Mouse (Mus musculus): ENCODE data around the gene Nfyb. TPM values are rescaled to one million over a fixed set of nuclear protein-coding genes. Genes with fewer than 3 reads are reported as not detected.

Gene Nfyb
- polyA plus RNA-seq, 1 experiment from 2014 or later: 44.5 TPM

- no peaks in the 10 kb centered on the region; the same call in 1 of the 2 replicates for H3K9me3 ChIP-seq (replicated peaks; ENCODE audit: control insufficient read depth, low read length, poor library complexity, severe bottlenecking)
- no peak overlapping the region for H3K9ac ChIP-seq (ENCODE audit: low read depth, low read length)
- no peaks in the 10 kb centered on the region for H3K4me1 ChIP-seq (ENCODE audit: control insufficient read depth, insufficient read depth, low read length)
- no peaks in the 10 kb centered on the region for H3K36me3 ChIP-seq (ENCODE audit: control insufficient read depth, insufficient read depth, low read length)
- no peak overlapping the region for H3K4me3 ChIP-seq (ENCODE audit: low read depth, low read length)
- H3K27ac ChIP-seq (ENCODE audit: low read length): no peak overlapping the region
- no peaks in the 10 kb centered on the region for H3K27me3 ChIP-seq (ENCODE audit: control insufficient read depth, insufficient read depth, low read depth, low read length)
- ATAC-seq: no peak
- no peak overlapping the region for H3K4me2 ChIP-seq (ENCODE audit: low read length)
- WGBS: 71% methylated on average over 5 of the region's 5 CpGs
These were observed 36.1 kb upstream of the Nfyb start for GRCm38 (mm10) chr10:82800094-82800493.

DNA sequence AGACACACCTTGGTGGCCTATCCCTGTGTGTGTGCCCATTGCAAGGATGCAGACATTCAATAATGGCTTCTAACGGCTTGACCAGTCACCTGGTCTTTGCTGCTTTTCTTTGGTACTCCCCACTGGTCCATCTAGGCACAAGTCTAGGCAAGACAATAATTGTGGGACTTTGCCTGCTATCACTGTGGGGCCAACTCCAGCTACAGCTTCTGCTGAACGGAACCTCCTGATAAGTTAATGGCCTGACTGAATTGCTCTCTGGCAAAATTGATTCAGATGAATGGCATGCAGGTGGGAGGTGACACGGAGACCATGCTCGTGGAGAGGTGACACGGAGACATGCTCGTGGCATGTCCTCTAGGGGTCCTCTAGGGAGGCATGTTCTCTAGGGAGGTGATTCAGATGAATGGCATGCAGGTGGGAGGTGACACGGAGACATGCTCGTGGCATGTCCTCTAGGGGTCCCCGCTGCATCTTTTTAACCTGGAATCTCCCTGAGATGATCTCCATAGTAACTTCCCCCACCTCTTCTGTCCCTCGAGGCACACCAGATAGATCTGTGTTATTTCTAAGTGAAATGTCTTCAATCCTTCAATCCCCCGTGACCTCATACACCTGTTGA, 34.5 kb upstream of the Nfyb start:
- no peak for ATAC-seq
- H3K4me3 ChIP-seq (ENCODE audit: low read depth, low read length): no peak overlapping the region
- H3K36me3 ChIP-seq (ENCODE audit: control insufficient read depth, insufficient read depth, low read length): no peaks in the 10 kb centered on the region
- no peaks in the 10 kb centered on the region for H3K4me1 ChIP-seq (ENCODE audit: control insufficient read depth, insufficient read depth, low read length)
- H3K27ac ChIP-seq (ENCODE audit: low read length): no peak overlapping the region
- 66% methylated on average over 11 of the region's 11 CpGs for WGBS
- no peaks in the 10 kb centered on the region; the same call in 1 of the 2 replicates for H3K9me3 ChIP-seq (replicated peaks; ENCODE audit: control insufficient read depth, low read length, poor library complexity, severe bottlenecking)
- H3K4me2 ChIP-seq (ENCODE audit: low read length): no peak overlapping the region
- no peak overlapping the region for H3K9ac ChIP-seq (ENCODE audit: low read depth, low read length)
- no peaks in the 10 kb centered on the region for H3K27me3 ChIP-seq (ENCODE audit: control insufficient read depth, insufficient read depth, low read depth, low read length)

DNA sequence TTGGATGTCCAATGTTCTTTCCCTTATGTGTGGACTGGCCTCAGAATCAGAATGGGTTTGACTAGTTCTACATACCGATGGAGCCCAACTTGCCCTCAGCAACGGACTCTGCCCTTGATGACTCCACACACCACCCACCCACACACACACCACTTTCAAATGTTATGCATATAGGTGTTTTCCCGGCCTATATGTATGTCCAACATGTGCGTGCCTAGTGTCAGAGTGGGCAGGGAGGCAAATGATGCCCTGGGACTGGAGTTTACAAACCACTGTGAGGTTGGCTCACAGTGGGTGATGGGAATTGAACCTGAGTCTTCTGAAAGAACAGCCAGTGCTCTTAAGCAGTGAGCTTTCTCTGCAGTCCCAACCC, 33.2 kb upstream of the Nfyb start:
- Histone ChIP-seq H3K36me3 (ENCODE audit: control insufficient read depth, insufficient read depth, low read length) (no peaks in the 10 kb centered on the region), H3K27me3 (ENCODE audit: control insufficient read depth, insufficient read depth, low read depth, low read length) (no peaks in the 10 kb centered on the region), H3K4me2 (ENCODE audit: low read length) (no peak overlapping the region), H3K9me3 (replicated peaks; ENCODE audit: control insufficient read depth, low read length, poor library complexity, severe bottlenecking) (no peaks in the 10 kb centered on the region; the same call in 1 of the 2 replicates), H3K27ac (ENCODE audit: low read length) (no peak overlapping the region), H3K9ac (ENCODE audit: low read depth, low read length) (no peak overlapping the region), H3K4me1 (ENCODE audit: control insufficient read depth, insufficient read depth, low read length) (no peaks in the 10 kb centered on the region), H3K4me3 (ENCODE audit: low read depth, low read length) (no peak overlapping the region)
- no peak for ATAC-seq
- WGBS: 92% methylated on average over 4 of the region's 4 CpGs

DNA sequence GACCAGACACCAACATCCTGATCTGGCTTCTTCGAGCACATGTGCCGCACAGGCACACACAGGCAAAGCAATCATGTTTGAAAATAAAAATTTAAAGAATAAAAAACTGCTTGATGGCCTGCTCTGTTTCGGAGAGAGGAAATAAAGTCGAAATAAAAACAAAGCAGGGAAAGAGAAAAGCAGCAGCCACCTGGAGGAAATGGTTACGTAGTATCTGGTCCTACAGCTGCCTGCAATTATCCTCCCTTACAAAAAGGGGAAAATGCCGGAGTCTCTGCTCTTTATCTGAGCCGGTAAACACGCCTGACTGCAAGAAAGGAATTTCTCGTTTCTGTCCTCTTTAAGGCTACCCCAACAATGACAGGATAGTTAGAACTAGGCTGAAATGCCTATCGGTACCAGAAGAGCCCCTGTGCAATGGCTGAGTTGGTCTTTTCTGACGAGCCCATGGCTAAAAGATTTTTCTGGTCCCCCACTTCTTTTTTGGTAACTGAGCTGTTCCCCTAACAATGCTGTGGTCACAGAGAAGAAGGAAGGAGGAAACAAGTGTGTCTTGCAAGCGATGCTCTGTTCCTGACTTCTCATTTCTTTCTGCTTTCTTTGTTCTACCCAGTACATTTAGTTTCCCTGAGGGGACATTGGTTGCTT, 32.7 kb upstream of the Nfyb start:
- no peak for ATAC-seq
- H3K4me2 ChIP-seq (ENCODE audit: low read length): no peak overlapping the region
- no peaks in the 10 kb centered on the region for H3K4me1 ChIP-seq (ENCODE audit: control insufficient read depth, insufficient read depth, low read length)
- no peak overlapping the region for H3K9ac ChIP-seq (ENCODE audit: low read depth, low read length)
- H3K27me3 ChIP-seq (ENCODE audit: control insufficient read depth, insufficient read depth, low read depth, low read length): no peaks in the 10 kb centered on the region
- no peaks in the 10 kb centered on the region for H3K36me3 ChIP-seq (ENCODE audit: control insufficient read depth, insufficient read depth, low read length)
- H3K9me3 ChIP-seq (replicated peaks; ENCODE audit: control insufficient read depth, low read length, poor library complexity, severe bottlenecking): no peaks in the 10 kb centered on the region
- 45% methylated on average over 12 of the region's 12 CpGs for WGBS
- no peak overlapping the region for H3K4me3 ChIP-seq (ENCODE audit: low read depth, low read length)
- no peak overlapping the region for H3K27ac ChIP-seq (ENCODE audit: low read length)

GRCm38 (mm10) chr10:82795767-82796166, 31.8 kb upstream of the Nfyb start:
- Histone ChIP-seq H3K4me3 (ENCODE audit: low read depth, low read length) (no peak overlapping the region), H3K36me3 (ENCODE audit: control insufficient read depth, insufficient read depth, low read length) (no peaks in the 10 kb centered on the region), H3K9me3 (replicated peaks; ENCODE audit: control insufficient read depth, low read length, poor library complexity, severe bottlenecking) (no peaks in the 10 kb centered on the region), H3K27me3 (ENCODE audit: control insufficient read depth, insufficient read depth, low read depth, low read length) (no peaks in the 10 kb centered on the region), H3K27ac (ENCODE audit: low read length) (no peak overlapping the region), H3K9ac (ENCODE audit: low read depth, low read length) (peak overlapping the region; percentile 26; the same call in 1 of the 2 replicates), H3K4me1 (ENCODE audit: control insufficient read depth, insufficient read depth, low read length) (no peaks in the 10 kb centered on the region), H3K4me2 (ENCODE audit: low read length) (peak overlapping the region; percentile 30)
- 50% methylated on average over 8 of the region's 8 CpGs for WGBS
- no peak for ATAC-seq

DNA sequence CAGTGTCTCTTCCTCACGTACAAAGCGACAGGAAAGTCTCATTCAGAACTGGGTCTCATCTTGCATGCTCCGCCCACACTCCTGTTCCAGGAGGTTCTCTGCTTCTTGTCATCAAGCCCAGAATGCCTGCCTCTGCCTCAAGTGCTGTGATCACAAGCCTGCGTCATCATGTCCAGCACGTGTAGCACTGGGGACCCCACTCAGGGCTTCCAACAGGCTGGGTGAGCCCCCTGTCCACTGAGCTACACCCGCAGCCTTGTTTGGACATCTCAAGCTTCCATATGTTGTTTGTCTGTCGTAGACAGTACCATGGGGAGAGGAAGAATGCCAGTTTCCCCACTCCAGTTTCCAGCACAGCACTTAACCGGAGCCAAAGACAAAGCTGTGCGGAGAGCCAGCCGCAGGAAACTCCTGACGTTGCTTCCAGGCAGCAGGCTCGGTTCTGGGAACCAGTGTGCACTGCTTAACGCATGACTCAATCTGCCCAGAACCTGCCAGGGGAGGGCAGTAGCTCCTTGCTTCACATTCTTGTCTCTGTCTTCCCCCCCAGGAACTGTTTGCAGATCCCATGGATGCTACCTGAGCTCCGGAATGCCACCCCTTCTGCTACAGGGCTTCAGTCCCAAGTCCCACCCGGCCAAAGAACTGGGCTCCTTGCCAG, 31.3 kb upstream of the Nfyb start:
- Histone ChIP-seq H3K9me3 (replicated peaks; ENCODE audit: control insufficient read depth, low read length, poor library complexity, severe bottlenecking) (no peaks in the 10 kb centered on the region), H3K4me3 (ENCODE audit: low read depth, low read length) (no peak overlapping the region), H3K4me1 (ENCODE audit: control insufficient read depth, insufficient read depth, low read length) (no peaks in the 10 kb centered on the region), H3K27ac (ENCODE audit: low read length) (no peak overlapping the region), H3K27me3 (ENCODE audit: control insufficient read depth, insufficient read depth, low read depth, low read length) (no peaks in the 10 kb centered on the region), H3K4me2 (ENCODE audit: low read length) (peak overlapping the region; percentile 30), H3K36me3 (ENCODE audit: control insufficient read depth, insufficient read depth, low read length) (no peaks in the 10 kb centered on the region), H3K9ac (ENCODE audit: low read depth, low read length) (peak overlapping the region; percentile 26; the same call in 1 of the 2 replicates)
- WGBS: 41% methylated on average over 15 of the region's 15 CpGs
- peak; percentile 80 for ATAC-seq

- H3K9ac ChIP-seq (ENCODE audit: low read depth, low read length): no peak overlapping the region
- no peaks in the 10 kb centered on the region for H3K4me1 ChIP-seq (ENCODE audit: control insufficient read depth, insufficient read depth, low read length)
- no peak overlapping the region for H3K27ac ChIP-seq (ENCODE audit: low read length)
- no peaks in the 10 kb centered on the region for H3K36me3 ChIP-seq (ENCODE audit: control insufficient read depth, insufficient read depth, low read length)
- H3K4me2 ChIP-seq (ENCODE audit: low read length): no peak overlapping the region
- ATAC-seq: no peak
- WGBS: 83% methylated on average over 2 of the region's 2 CpGs
- no peaks in the 10 kb centered on the region for H3K27me3 ChIP-seq (ENCODE audit: control insufficient read depth, insufficient read depth, low read depth, low read length)
- H3K9me3 ChIP-seq (replicated peaks; ENCODE audit: control insufficient read depth, low read length, poor library complexity, severe bottlenecking): no peaks in the 10 kb centered on the region
- no peak overlapping the region for H3K4me3 ChIP-seq (ENCODE audit: low read depth, low read length)
These were observed 28.4 kb upstream of the Nfyb start for GRCm38 (mm10) chr10:82792311-82792710.

DNA sequence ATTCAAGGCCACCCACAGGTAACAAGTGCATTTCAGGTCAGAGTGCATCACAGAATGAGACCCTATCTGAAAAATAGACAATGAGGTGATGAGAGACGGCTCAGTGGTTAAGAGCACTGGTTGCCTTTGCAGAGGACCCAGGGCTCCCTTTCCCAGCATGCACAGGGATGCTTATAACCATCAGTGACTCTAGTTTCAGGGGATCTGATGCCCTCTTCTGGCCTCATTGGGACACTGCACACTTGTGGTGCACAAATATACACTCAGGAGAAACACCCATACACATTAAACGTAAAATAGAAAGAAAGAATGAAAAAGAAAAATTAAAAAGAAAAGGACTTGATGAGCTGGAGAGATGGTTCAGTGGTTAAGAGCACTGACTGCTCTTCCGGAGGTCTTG, 27.8 kb upstream of the Nfyb start:
- no peak overlapping the region for H3K4me2 ChIP-seq (ENCODE audit: low read length)
- H3K4me3 ChIP-seq (ENCODE audit: low read depth, low read length): no peak overlapping the region
- WGBS: 94% methylated on average over 3 of the region's 3 CpGs
- H3K4me1 ChIP-seq (ENCODE audit: control insufficient read depth, insufficient read depth, low read length): no peaks in the 10 kb centered on the region
- H3K9ac ChIP-seq (ENCODE audit: low read depth, low read length): no peak overlapping the region
- no peaks in the 10 kb centered on the region for H3K27me3 ChIP-seq (ENCODE audit: control insufficient read depth, insufficient read depth, low read depth, low read length)
- H3K27ac ChIP-seq (ENCODE audit: low read length): no peak overlapping the region
- no peak for ATAC-seq
- no peaks in the 10 kb centered on the region for H3K36me3 ChIP-seq (ENCODE audit: control insufficient read depth, insufficient read depth, low read length)
- H3K9me3 ChIP-seq (replicated peaks; ENCODE audit: control insufficient read depth, low read length, poor library complexity, severe bottlenecking): no peaks in the 10 kb centered on the region

- no peaks in the 10 kb centered on the region for H3K9me3 ChIP-seq (replicated peaks; ENCODE audit: control insufficient read depth, low read length, poor library complexity, severe bottlenecking)
- H3K36me3 ChIP-seq (ENCODE audit: control insufficient read depth, insufficient read depth, low read length): no peaks in the 10 kb centered on the region
- ATAC-seq: no peak
- H3K9ac ChIP-seq (ENCODE audit: low read depth, low read length): no peak overlapping the region
- H3K4me2 ChIP-seq (ENCODE audit: low read length): no peak overlapping the region
- H3K27ac ChIP-seq (ENCODE audit: low read length): no peak overlapping the region
- H3K27me3 ChIP-seq (ENCODE audit: control insufficient read depth, insufficient read depth, low read depth, low read length): no peaks in the 10 kb centered on the region
- WGBS: 94% methylated on average over 5 of the region's 5 CpGs
- no peaks in the 10 kb centered on the region for H3K4me1 ChIP-seq (ENCODE audit: control insufficient read depth, insufficient read depth, low read length)
- no peak overlapping the region for H3K4me3 ChIP-seq (ENCODE audit: low read depth, low read length)
These were observed 26.6 kb upstream of the Nfyb start for GRCm38 (mm10) chr10:82790504-82790903.
